Mouse (Mus musculus) MEL (cell line): ENCODE measurements around the gene Eif2ak4.

Source experiments
- ELF1 ChIP-seq: IDR thresholded peaks from 2 replicates; pipeline ENCODE4 v1.6.1; 2014; ENCODE audit warnings: low read depth, mild to moderate bottlenecking, inconsistent platforms, low read length, improper control_type of control experiment, moderate library complexity
- ZC3H11A ChIP-seq: IDR thresholded peaks from 2 replicates; pipeline ENCODE4 v1.6.1; 2012; ENCODE audit warnings: low read depth, mild to moderate bottlenecking, inconsistent platforms, low read length, improper control_type of control experiment

GRCm38 (mm10) chr2:118480886-118481285 is 92.5 kb downstream of the Eif2ak4 start:
- TF ChIP-seq ZC3H11A (no peak), ELF1 (no peak)
